Comparison of ENCODE assay signal across 35 mouse cellular contexts in the genomic region with DNA sequence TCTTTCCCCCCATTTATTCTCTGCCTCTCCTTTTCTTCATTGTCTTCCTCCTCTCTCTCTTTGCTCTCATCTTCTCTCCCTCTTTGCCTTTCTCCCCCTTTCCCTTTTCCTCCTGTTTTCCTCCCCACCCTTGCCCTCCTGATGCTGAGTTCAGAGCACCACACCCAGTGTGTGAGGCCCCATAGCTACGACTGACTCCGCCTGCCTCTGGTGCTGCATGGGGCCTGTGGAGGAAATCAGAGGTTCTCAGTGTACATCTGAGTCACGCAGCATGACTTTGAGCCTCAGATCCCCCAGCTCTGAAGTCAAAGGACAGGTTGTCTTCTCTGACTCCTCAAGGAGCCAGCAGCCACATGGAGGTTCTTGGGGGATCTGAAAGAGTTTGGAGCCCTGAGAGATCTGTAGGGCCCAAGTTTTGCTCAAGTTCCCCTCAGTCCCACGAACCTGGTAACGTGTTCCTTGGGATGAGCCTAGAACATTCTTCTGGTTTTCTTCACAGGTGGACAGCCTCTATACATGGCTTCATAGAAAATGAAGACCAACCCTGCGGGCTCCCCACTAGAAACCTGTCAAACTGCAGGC. TPM values are rescaled to one million over a fixed set of nuclear protein-coding genes. Genes with fewer than 3 reads are reported as not detected.
"Had no signal": no experiment of that assay in that cellular context is flagged by ENCODE, and none has a peak within 500 bp of the region (broad histone marks: within the 10 kb centered on the region; RNA-seq: fewer than 3 reads in every experiment).

A gene (plus strand): TSS at position 532 of the 582 bp plus-strand sequence.

- H3K9ac ChIP-seq: heart, embryonic 13.5 days; heart, embryonic 15.5 days; hindbrain, embryonic 12.5 days; hindbrain, embryonic 14.5 days; kidney, embryonic 15.5 days; limb, embryonic 13.5 days; limb, embryonic 15.5 days; liver, embryonic 12.5 days; liver, embryonic 14.5 days had no signal

- H3K4me2 ChIP-seq: heart, embryonic 11.5 days; heart, embryonic 13.5 days; heart, embryonic 15.5 days; hindbrain, embryonic 12.5 days; hindbrain, embryonic 14.5 days; kidney, embryonic 15.5 days; limb, embryonic 13.5 days; limb, embryonic 15.5 days; liver, embryonic 12.5 days had no signal

- ATAC-seq: hindbrain, embryonic 16.5 days; inflammation-experienced regulatory T-cells, adult 6 months; liver, embryonic 12.5 days had no signal

- H3K27ac ChIP-seq: heart, adult 2 months; heart, embryonic 13.5 days; heart, embryonic 15.5 days; hindbrain, embryonic 10.5 days; hindbrain, embryonic 12.5 days; hindbrain, embryonic 14.5 days; kidney, embryonic 15.5 days; kidney, postnatal 0 days; limb, embryonic 13.5 days; limb, embryonic 15.5 days; liver, embryonic 12.5 days; liver, embryonic 14.5 days had no signal

- H3K4me3 ChIP-seq: heart, adult 2 months; heart, embryonic 13.5 days; heart, embryonic 15.5 days; hindbrain, embryonic 10.5 days; hindbrain, embryonic 12.5 days; kidney, embryonic 15.5 days; limb, embryonic 13.5 days; limb, embryonic 15.5 days; liver, embryonic 12.5 days had no signal

- H3K36me3 ChIP-seq: heart, embryonic 13.5 days; heart, embryonic 15.5 days; hindbrain, embryonic 10.5 days; hindbrain, embryonic 12.5 days; kidney, embryonic 15.5 days; limb, embryonic 13.5 days; limb, embryonic 15.5 days; liver, embryonic 12.5 days had no signal

- DNase-seq: gastrocnemius, postnatal 14 days; gastrocnemius, postnatal 36 days; heart, adult 11 months; heart, adult 2 months; heart, postnatal 4 days; kidney, adult 11 months; kidney, adult 2 months; kidney, adult 9 months; kidney, postnatal 14 days; kidney, postnatal 36 days; layer of hippocampus, adult 9-11 months; layer of hippocampus, postnatal 36 days; left cerebral cortex, postnatal 4 days had no signal

- H3K9me3 ChIP-seq: heart, embryonic 13.5 days; heart, embryonic 15.5 days; hindbrain, embryonic 10.5 days; hindbrain, embryonic 12.5 days; kidney, embryonic 15.5 days; limb, embryonic 13.5 days; limb, embryonic 15.5 days; liver, embryonic 12.5 days had no signal

RNA-seq across cellular contexts. Expression of the gene that starts here (rescaled TPM):
- total RNA-seq: heart, postnatal 25 days; heart, postnatal 4 days; layer of hippocampus, postnatal 14 days; layer of hippocampus, postnatal 36 days; left cerebral cortex, adult 18-20 months; left cerebral cortex, postnatal 25 days; liver, adult 2 months had no signal
- polyA plus RNA-seq: heart, embryonic 11.5 days; heart, embryonic 13.5 days; heart, embryonic 15.5 days; heart, postnatal 0 days; hindbrain, embryonic 10.5 days; hindbrain, embryonic 12.5 days; hindbrain, embryonic 14.5 days; inflammation-experienced regulatory T-cells, adult 6 months; kidney, adult 2 months; kidney, embryonic 15.5 days; kidney, postnatal 0 days; large intestine, adult 2 months; limb, embryonic 11.5 days; limb, embryonic 13.5 days; limb, embryonic 15.5 days; liver, adult 2 months; liver, embryonic 12.5 days; liver, embryonic 14.5 days had no signal
